Mouse (Mus musculus) heart, postnatal 0 days (tissue): ENCODE measurements at regions not wholly inside any gene's neighbourhood (a gene's known extent, or its start where the extent isn't known, plus 50 kb on each side); places are given as distances from the start of the nearest gene placed in this dataset.

ENCODE experiments used
- CTCF ChIP-seq: IDR thresholded peaks from 2 replicates; pipeline ENCODE4 v1.5.1; 2016; ENCODE audit warnings: antibody characterized with exemption, control low read depth, low read depth
- EP300 ChIP-seq: IDR thresholded peaks from 2 replicates; pipeline ENCODE4 v1.6.1; 2016; ENCODE audit warnings: antibody characterized with exemption, low read depth

DNA sequence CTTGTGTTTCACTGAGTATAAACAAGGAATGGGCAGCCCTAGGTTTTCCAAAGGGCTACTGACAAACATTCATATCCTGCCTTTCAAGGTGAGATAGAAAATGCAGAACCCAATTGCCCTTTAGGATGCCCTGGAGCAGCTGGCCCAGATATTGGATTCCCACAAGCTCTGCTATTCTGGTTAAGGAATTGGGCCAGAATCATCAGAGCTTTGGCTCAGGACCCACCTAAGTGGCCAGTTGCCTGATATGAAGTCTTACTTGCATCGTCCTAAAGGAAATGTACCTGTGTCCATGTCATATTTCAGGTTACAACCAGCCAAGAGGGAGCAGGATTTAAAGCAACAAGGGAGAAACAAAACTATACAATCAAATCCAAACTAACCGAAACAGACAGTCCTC is 662.0 kb upstream of the Sorcs1 start:
- TF ChIP-seq EP300 (no peak), CTCF (no peak)
